ENCODE assay signal across 22 mouse cellular contexts in the genomic region with DNA sequence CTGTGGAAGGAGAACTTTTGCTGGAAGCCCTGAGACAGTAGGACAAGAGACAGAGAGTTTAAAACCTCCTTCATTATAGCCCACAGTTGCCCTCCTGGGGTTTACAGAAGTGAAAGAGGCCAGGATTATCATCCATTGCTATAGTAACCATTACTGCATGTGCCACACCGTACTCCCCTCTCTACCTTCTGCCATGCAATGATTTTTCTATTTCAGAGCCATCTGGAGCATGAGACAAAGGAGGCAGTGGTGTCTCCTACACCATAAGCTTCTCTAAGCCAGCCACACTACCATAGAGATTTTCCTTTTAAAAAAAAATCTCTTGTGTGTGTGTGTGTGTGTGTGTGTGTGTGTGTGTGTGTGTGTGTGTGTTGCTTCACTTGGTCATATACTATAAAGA.
DNase-seq lines count a peak whose midpoint lies in the region; ATAC-seq and TF ChIP-seq lines count a peak whose summit lies in the region.
"Had no signal": no experiment of that assay in that cellular context is flagged by ENCODE, and none has a peak within 500 bp of the region (broad histone marks: within the 10 kb centered on the region; RNA-seq: fewer than 3 reads in every experiment).

No protein-coding gene starts in this region.

- H3K9ac ChIP-seq in forebrain, postnatal 0 days, result no peak overlapping the region
- no peak overlapping the region for H3K9ac ChIP-seq in midbrain, postnatal 0 days (replicated peaks; ENCODE audit: low read length, poor library complexity, severe bottlenecking)
- no peak overlapping the region for H3K9ac ChIP-seq in midbrain, embryonic 15.5 days
- H3K9ac ChIP-seq in neural tube, embryonic 15.5 days (replicated peaks), result no peak overlapping the region
- H3K9ac ChIP-seq: embryonic facial prominence, embryonic 12.5 days; forebrain, embryonic 15.5 days; heart, embryonic 13.5 days; hindbrain, embryonic 12.5 days had no signal

- H3K27ac ChIP-seq in forebrain, postnatal 0 days (ENCODE audit: low read depth, low read length), result no peak overlapping the region
- H3K27ac ChIP-seq in forebrain, embryonic 10.5 days, result no peak overlapping the region
- no peak overlapping the region for H3K27ac ChIP-seq in midbrain, postnatal 0 days (ENCODE audit: low read depth, low read length)
- no peak overlapping the region for H3K27ac ChIP-seq in midbrain, embryonic 15.5 days
- H3K27ac ChIP-seq in neural tube, embryonic 15.5 days (replicated peaks), result no peak overlapping the region
- H3K27ac ChIP-seq: embryonic facial prominence, embryonic 12.5 days; forebrain, embryonic 15.5 days; heart, embryonic 13.5 days; hindbrain, embryonic 12.5 days had no signal

- ATAC-seq in forebrain, postnatal 0 days, result peak; percentile 65
- ATAC-seq in midbrain, postnatal 0 days (ENCODE audit: low FRiP score), result no peak
- ATAC-seq in midbrain, embryonic 15.5 days (replicated peaks), result no peak
- ATAC-seq in neural tube, embryonic 15.5 days (ENCODE audit: low FRiP score), result no peak
- ATAC-seq: activated CD4-positive, CD25-positive, alpha-beta regulatory T cell, adult 4 months; forebrain, embryonic 15.5 days; intestine, embryonic 16.5 days; Patski had no signal

- H3K4me1 ChIP-seq in forebrain, postnatal 0 days (ENCODE audit: insufficient read depth), result no peaks in the 10 kb centered on the region
- H3K4me1 ChIP-seq in forebrain, embryonic 10.5 days, result no peaks in the 10 kb centered on the region
- H3K4me1 ChIP-seq in midbrain, postnatal 0 days (ENCODE audit: insufficient read depth, low read length), result no peaks in the 10 kb centered on the region
- 0 out of 2 replicates have a peak, but pooled peaks cover 6% of the 10 kb centered on the region for H3K4me1 ChIP-seq in midbrain, embryonic 15.5 days
- H3K4me1 ChIP-seq in neural tube, embryonic 15.5 days, result 0 out of 2 replicates have a peak, but pooled peaks cover 3% of the 10 kb centered on the region

- no peak for TF ChIP-seq POLR2A in brain, embryonic 14.5 days (IDR thresholded peaks at IDR 0.05; ENCODE audit: borderline replicate concordance, extremely low read depth, insufficient read depth, insufficient read length, poor library complexity, severe bottlenecking)

- H3K4me2 ChIP-seq in forebrain, postnatal 0 days (ENCODE audit: low read depth), result no peak overlapping the region
- no peak overlapping the region for H3K4me2 ChIP-seq in midbrain, postnatal 0 days (ENCODE audit: low read depth, low read length, poor library complexity, severe bottlenecking)
- H3K4me2 ChIP-seq in midbrain, embryonic 15.5 days, result no peak overlapping the region
- H3K4me2 ChIP-seq in neural tube, embryonic 15.5 days, result no peak overlapping the region
- H3K4me2 ChIP-seq: embryonic facial prominence, embryonic 12.5 days; forebrain, embryonic 15.5 days; heart, embryonic 13.5 days; hindbrain, embryonic 12.5 days had no signal

- no peak for TF ChIP-seq CTCF in forebrain, postnatal 0 days (IDR thresholded peaks at IDR 0.05; ENCODE audit: low read depth)
- no peak for TF ChIP-seq CTCF in midbrain, postnatal 0 days (IDR thresholded peaks at IDR 0.05)
- no peak for TF ChIP-seq CTCF in brain, embryonic 14.5 days (IDR thresholded peaks at IDR 0.05; ENCODE audit: borderline replicate concordance, extremely low read depth, insufficient read depth, insufficient read length)

- 39% methylated on average over 1 of the region's 1 CpGs for WGBS in forebrain, postnatal 0 days
- WGBS in forebrain, embryonic 10.5 days, result 100% methylated on average over 1 of the region's 1 CpGs
- 19% methylated on average over 1 of the region's 1 CpGs for WGBS in midbrain, postnatal 0 days
- 48% methylated on average over 1 of the region's 1 CpGs for WGBS in midbrain, embryonic 15.5 days
- WGBS in neural tube, embryonic 15.5 days, result 36% methylated on average over 1 of the region's 1 CpGs

- no peak overlapping the region for H3K4me3 ChIP-seq in forebrain, postnatal 0 days (ENCODE audit: low read depth, low read length)
- no peak overlapping the region for H3K4me3 ChIP-seq in forebrain, embryonic 10.5 days
- no peak overlapping the region for H3K4me3 ChIP-seq in midbrain, postnatal 0 days (ENCODE audit: low read depth, low read length)
- no peak overlapping the region for H3K4me3 ChIP-seq in midbrain, embryonic 15.5 days
- no peak overlapping the region for H3K4me3 ChIP-seq in neural tube, embryonic 15.5 days (replicated peaks)
- H3K4me3 ChIP-seq: embryonic facial prominence, embryonic 12.5 days; forebrain, embryonic 15.5 days; heart, embryonic 13.5 days; hindbrain, embryonic 12.5 days had no signal

- DNase-seq in forebrain, postnatal 0 days, result no peak
- no peak for DNase-seq in forebrain, embryonic 10.5 days (ENCODE audit: extremely low spot score, low spot score)
- DNase-seq in layer of hippocampus, adult 11-12 months (ENCODE audit: low spot score), result peak; percentile 39
- no peak for DNase-seq in layer of hippocampus, postnatal 10 days (ENCODE audit: low spot score in 2 of 2)
- peak; percentile 36 for DNase-seq in midbrain, postnatal 0 days (ENCODE audit: low spot score)
- DNase-seq in brain, embryonic 14.5 days (ENCODE audit: low read depth), result peak; percentile 33
- DNase-seq: adrenal gland, postnatal 14 days; B cell, adult 2 months; cerebellum, adult 11 months; cerebellum, adult 8-10 months; cerebellum, postnatal 25 days; gastrocnemius, postnatal 14 days; heart, postnatal 36 days had no signal

- H3K27me3 ChIP-seq in forebrain, postnatal 0 days (ENCODE audit: insufficient read depth, low read length), result no peaks in the 10 kb centered on the region
- H3K27me3 ChIP-seq in forebrain, embryonic 10.5 days (ENCODE audit: poor library complexity, severe bottlenecking), result no peaks in the 10 kb centered on the region
- no peaks in the 10 kb centered on the region for H3K27me3 ChIP-seq in midbrain, postnatal 0 days (ENCODE audit: insufficient read depth, low read length)
- no peaks in the 10 kb centered on the region for H3K27me3 ChIP-seq in midbrain, embryonic 15.5 days (replicated peaks)
- no peaks in the 10 kb centered on the region for H3K27me3 ChIP-seq in neural tube, embryonic 15.5 days (replicated peaks)
- H3K27me3 ChIP-seq: embryonic facial prominence, embryonic 12.5 days; forebrain, embryonic 15.5 days; heart, embryonic 13.5 days; hindbrain, embryonic 12.5 days had no signal

- H3K36me3 ChIP-seq in forebrain, postnatal 0 days (ENCODE audit: insufficient read depth), result peaks cover 6% of the 10 kb centered on the region; the same call in 1 of the 2 replicates
- H3K36me3 ChIP-seq in forebrain, embryonic 10.5 days (replicated peaks), result no peaks in the 10 kb centered on the region
- H3K36me3 ChIP-seq in midbrain, postnatal 0 days (ENCODE audit: insufficient read depth, low read length), result 0 out of 2 replicates have a peak, but pooled peaks cover 2% of the 10 kb centered on the region
- H3K36me3 ChIP-seq in midbrain, embryonic 15.5 days (replicated peaks), result no peaks in the 10 kb centered on the region
- peaks cover 4% of the 10 kb centered on the region; the same call in 1 of the 2 replicates for H3K36me3 ChIP-seq in neural tube, embryonic 15.5 days
- H3K36me3 ChIP-seq: embryonic facial prominence, embryonic 12.5 days; forebrain, embryonic 15.5 days; heart, embryonic 13.5 days; hindbrain, embryonic 12.5 days had no signal

- no peaks in the 10 kb centered on the region for H3K9me3 ChIP-seq in forebrain, postnatal 0 days (ENCODE audit: low read length)
- H3K9me3 ChIP-seq in forebrain, embryonic 10.5 days, result no peaks in the 10 kb centered on the region
- H3K9me3 ChIP-seq in midbrain, postnatal 0 days (ENCODE audit: low read length), result no peaks in the 10 kb centered on the region
- H3K9me3 ChIP-seq in midbrain, embryonic 15.5 days, result no peaks in the 10 kb centered on the region
- no peaks in the 10 kb centered on the region for H3K9me3 ChIP-seq in neural tube, embryonic 15.5 days (replicated peaks)
- H3K9me3 ChIP-seq: embryonic facial prominence, embryonic 12.5 days; forebrain, embryonic 15.5 days; heart, embryonic 13.5 days; hindbrain, embryonic 12.5 days had no signal

Comparison
In these comparisons a context has a peak if more than half of its experiments do, and no peak if none do; other contexts are left out.
1. DNase-seq: peak in layer of hippocampus, adult 11-12 months (single experiment), midbrain, postnatal 0 days (single experiment) and brain, embryonic 14.5 days (single experiment); none in forebrain, postnatal 0 days (single experiment), forebrain, embryonic 10.5 days (single experiment) and layer of hippocampus, postnatal 10 days (0 of 2).